In genomic region chr14:46174386-46174785, GRCm38 (mm10) we compare ENCODE assay signal across 20 mouse cellular contexts.
A peak's percentile ranks its signal among the peaks of the same experiment; 100 is the strongest.
DNase-seq lines count a peak whose midpoint lies in the region; ATAC-seq and TF ChIP-seq lines count a peak whose summit lies in the region.
"Had no signal": no experiment of that assay in that cellular context is flagged by ENCODE, and none has a peak within 500 bp of the region (broad histone marks: within the 10 kb centered on the region; RNA-seq: fewer than 3 reads in every experiment).

No protein-coding gene starts in this region.

- ATAC-seq in limb, embryonic 14.5 days (ENCODE audit: low FRiP score, low read depth) = peak; percentile 63; the same call in 1 of the 2 replicates
- ATAC-seq in common myeloid progenitor, adult 5-6 weeks (replicated peaks; ENCODE audit: low read depth, poor library complexity, severe bottlenecking) = peak; percentile 52; the same call in 1 of the 2 replicates
- ATAC-seq: activated CD4-positive, CD25-positive, alpha-beta regulatory T cell, adult 4 months; forebrain, embryonic 13.5 days; forebrain, embryonic 15.5 days; forebrain, postnatal 0 days; Patski had no signal

- no peaks in the 10 kb centered on the region for H3K36me3 ChIP-seq in limb, embryonic 14.5 days (ENCODE audit: control insufficient read depth, insufficient read depth, low read length)
- H3K36me3 ChIP-seq in limb, embryonic 10.5 days = no peaks in the 10 kb centered on the region
- H3K36me3 ChIP-seq: embryonic facial prominence, embryonic 10.5 days; embryonic facial prominence, embryonic 12.5 days; forebrain, embryonic 15.5 days had no signal

- 39% methylated on average over 5 of the region's 5 CpGs for WGBS in limb, embryonic 14.5 days
- 62% methylated on average over 5 of the region's 5 CpGs for WGBS in limb, embryonic 10.5 days

- no peak for DNase-seq in limb, embryonic 14.5 days (ENCODE audit: low spot score)
- no peak for DNase-seq in limb, embryonic 10.5 days (ENCODE audit: low spot score)
- no peak for DNase-seq in cerebellum, adult 8-10 months
- no peak for DNase-seq in layer of hippocampus, adult 11-12 months (ENCODE audit: low spot score)
- DNase-seq: adrenal gland, adult 8-10 months; adrenal gland, postnatal 14 days; adrenal gland, postnatal 36 days; cerebellum, adult 11-12 months; cerebellum, adult 2 months; cerebellum, adult 9-11 months; cerebellum, postnatal 14 days; cerebellum, postnatal 36 days; forebrain, postnatal 0 days had no signal

- no peak overlapping the region for H3K27ac ChIP-seq in limb, embryonic 14.5 days (replicated peaks; ENCODE audit: low read depth, low read length)
- no peak overlapping the region for H3K27ac ChIP-seq in limb, embryonic 10.5 days
- H3K27ac ChIP-seq: embryonic facial prominence, embryonic 10.5 days; embryonic facial prominence, embryonic 12.5 days; forebrain, embryonic 13.5 days; forebrain, embryonic 15.5 days had no signal

- no peak for TF ChIP-seq POLR2A in limb, embryonic 14.5 days (IDR thresholded peaks at IDR 0.05; ENCODE audit: borderline replicate concordance, extremely low read depth, insufficient read depth, insufficient read length)

- no peak overlapping the region for H3K9ac ChIP-seq in limb, embryonic 14.5 days (ENCODE audit: low read depth, low read length, severe bottlenecking)
- H3K9ac ChIP-seq: embryonic facial prominence, embryonic 12.5 days; forebrain, embryonic 13.5 days; forebrain, embryonic 15.5 days; forebrain, postnatal 0 days had no signal

- H3K4me3 ChIP-seq in limb, embryonic 14.5 days (replicated peaks; ENCODE audit: low read length) = no peak overlapping the region
- no peak overlapping the region for H3K4me3 ChIP-seq in limb, embryonic 10.5 days
- H3K4me3 ChIP-seq: embryonic facial prominence, embryonic 10.5 days; embryonic facial prominence, embryonic 12.5 days; forebrain, embryonic 13.5 days; forebrain, embryonic 15.5 days had no signal

- H3K27me3 ChIP-seq in limb, embryonic 14.5 days (ENCODE audit: control insufficient read depth, insufficient read depth, low read length) = no peaks in the 10 kb centered on the region
- H3K27me3 ChIP-seq in limb, embryonic 10.5 days (ENCODE audit: low read depth, poor library complexity, severe bottlenecking) = 0 out of 2 replicates have a peak, but pooled peaks cover 3% of the 10 kb centered on the region
- H3K27me3 ChIP-seq: embryonic facial prominence, embryonic 12.5 days; forebrain, embryonic 13.5 days; forebrain, embryonic 15.5 days; Patski had no signal

- H3K4me1 ChIP-seq in limb, embryonic 14.5 days (ENCODE audit: control insufficient read depth, insufficient read depth, low read length) = peaks cover 15% of the 10 kb centered on the region
- peaks cover 6% of the 10 kb centered on the region; the same call in 1 of the 2 replicates for H3K4me1 ChIP-seq in limb, embryonic 10.5 days
- H3K4me1 ChIP-seq: forebrain, embryonic 13.5 days had no signal

- H3K9me3 ChIP-seq in limb, embryonic 14.5 days (ENCODE audit: control insufficient read depth, low read length) = no peaks in the 10 kb centered on the region
- no peaks in the 10 kb centered on the region for H3K9me3 ChIP-seq in limb, embryonic 10.5 days (replicated peaks)
- H3K9me3 ChIP-seq: embryonic facial prominence, embryonic 10.5 days; embryonic facial prominence, embryonic 12.5 days; forebrain, embryonic 13.5 days; forebrain, embryonic 15.5 days had no signal

- no peak overlapping the region for H3K4me2 ChIP-seq in limb, embryonic 14.5 days (replicated peaks; ENCODE audit: low read depth, low read length, severe bottlenecking)
- H3K4me2 ChIP-seq: embryonic facial prominence, embryonic 12.5 days; forebrain, embryonic 13.5 days; forebrain, embryonic 15.5 days had no signal
